Mouse (Mus musculus) retina, postnatal 7 days (tissue): ENCODE results near the gene Adi1.

Experiments used
- DNase-seq: peaks from one replicate; pipeline ENCODE4 v3.0.0-alpha.2; 2012; ENCODE audit warnings: low read depth, low spot score

The Adi1 gene

GRCm38 (mm10) chr12:28675121-28675924 lies at the start of gene Adi1:
TSS of gene Adi1 (plus strand) at chr12:28675231.
- DNase-seq, result peak; percentile 80

- no peak for DNase-seq
Observed at GRCm38 (mm10) chr12:28625407-28625806, 49.6 kb upstream of the Adi1 start.

- DNase-seq, result no peak
Observed at GRCm38 (mm10) chr12:28627092-28627491, 47.9 kb upstream of the Adi1 start.

GRCm38 (mm10) chr12:28628436-28628835 lies 46.6 kb upstream of the Adi1 start:
- DNase-seq, result no peak

- DNase-seq, result no peak
Observed at GRCm38 (mm10) chr12:28635058-28635534, 39.9 kb upstream of the Adi1 start.

GRCm38 (mm10) chr12:28635535-28636476 lies 39.2 kb upstream of the Adi1 start, which contains the start of gene Rps7:
TSS of gene Rps7 (minus strand) at chr12:28635953.
- DNase-seq, result peak; percentile 95

- no peak for DNase-seq
Observed at GRCm38 (mm10) chr12:28636543-28636942, 38.5 kb upstream of the Adi1 start.

- no peak for DNase-seq
Observed at GRCm38 (mm10) chr12:28638778-28639177, 36.3 kb upstream of the Adi1 start.

- DNase-seq, result peak; percentile 81
Observed at GRCm38 (mm10) chr12:28649141-28650110, 25.6 kb upstream of the Adi1 start, which contains the start of gene Rnaseh1. TSS of gene Rnaseh1 (plus strand) at chr12:28649602.

GRCm38 (mm10) chr12:28662628-28663027 lies 12.4 kb upstream of the Adi1 start:
- no peak for DNase-seq

GRCm38 (mm10) chr12:28666734-28667133 lies 8.3 kb upstream of the Adi1 start:
- no peak for DNase-seq

- DNase-seq, result no peak
Observed at GRCm38 (mm10) chr12:28667287-28667686, 7.7 kb upstream of the Adi1 start.

GRCm38 (mm10) chr12:28674038-28674720 lies 852 bp upstream of the Adi1 start:
- no peak for DNase-seq

GRCm38 (mm10) chr12:28675925-28676209 lies 836 bp downstream of the Adi1 start:
- no peak for DNase-seq

- no peak for DNase-seq
Observed at GRCm38 (mm10) chr12:28684674-28685073, 9.6 kb downstream of the Adi1 start.

GRCm38 (mm10) chr12:28685771-28686170 lies 10.7 kb downstream of the Adi1 start:
- DNase-seq, result no peak

- DNase-seq, result no peak
Observed at GRCm38 (mm10) chr12:28686199-28686879, 11.3 kb downstream of the Adi1 start.

GRCm38 (mm10) chr12:28688996-28689395 lies 14.0 kb downstream of the Adi1 start:
- no peak for DNase-seq

GRCm38 (mm10) chr12:28690730-28691129 lies 15.7 kb downstream of the Adi1 start:
- DNase-seq, result no peak

GRCm38 (mm10) chr12:28693738-28694137 lies 18.7 kb downstream of the Adi1 start:
- DNase-seq, result no peak
